Mouse (Mus musculus) adrenal gland, adult 18-20 months (tissue): ENCODE data around the gene Hoxa9. TPM values are rescaled to one million over a fixed set of nuclear protein-coding genes. Genes with fewer than 3 reads are reported as not detected.
A peak's percentile ranks its signal among the peaks of the same experiment; 100 is the strongest.

Experiments used
- DNase-seq, 2 experiments: peaks; one replicate each; pipeline ENCODE4 v3.0.0; 2021 to 2022; ENCODE audit warnings: low spot score in 2 of 2
- total RNA-seq, 2 experiments: library from RNA; stranded (reverse); gene quantifications; 1 replicate in 1 of 2; 2 replicates in 1 of 2; pipeline ENCODE4 v1.2.3; 2021

Gene Hoxa9
- total RNA-seq, 2 experiments from 2014 or later: 0.19 to 0.30 TPM

DNA sequence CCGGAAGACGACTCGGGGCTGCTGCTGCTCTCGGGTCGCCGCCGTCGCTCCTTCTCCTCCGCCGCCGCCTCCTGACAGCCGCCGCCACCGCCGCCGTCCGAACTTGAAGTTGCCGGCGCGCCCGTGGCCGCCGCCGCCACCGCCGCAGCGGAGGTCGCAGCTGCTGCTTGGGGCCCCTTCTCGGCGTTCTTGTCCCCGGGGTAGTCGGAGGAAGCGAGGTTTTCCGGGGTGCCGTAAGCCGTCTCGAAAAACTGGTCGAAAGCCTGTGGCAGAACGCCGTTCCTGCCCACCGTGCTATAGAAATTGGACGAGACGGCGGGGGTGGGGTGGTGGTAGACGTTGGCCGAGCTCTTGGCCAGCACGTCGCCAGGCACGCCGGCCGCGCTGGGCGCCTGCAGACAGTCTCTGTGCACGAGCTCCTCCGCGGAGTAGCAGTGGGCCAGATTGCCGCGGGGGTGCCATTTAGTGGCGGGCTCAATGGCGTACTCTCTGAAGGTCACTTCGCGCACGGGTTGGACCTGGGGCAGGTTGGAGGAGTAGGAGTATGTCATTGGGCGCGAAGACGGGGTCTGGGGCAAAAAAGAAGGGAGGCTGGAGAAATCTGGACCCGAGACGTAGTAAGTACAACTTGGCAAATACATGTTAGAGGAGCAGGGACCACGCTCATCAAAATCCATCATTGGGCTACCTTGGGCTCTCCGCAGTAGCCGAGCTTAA, 14.3 kb upstream of the Hoxa9 start:
- peak in 1 of 2 experiments; percentile 21 for DNase-seq

DNA sequence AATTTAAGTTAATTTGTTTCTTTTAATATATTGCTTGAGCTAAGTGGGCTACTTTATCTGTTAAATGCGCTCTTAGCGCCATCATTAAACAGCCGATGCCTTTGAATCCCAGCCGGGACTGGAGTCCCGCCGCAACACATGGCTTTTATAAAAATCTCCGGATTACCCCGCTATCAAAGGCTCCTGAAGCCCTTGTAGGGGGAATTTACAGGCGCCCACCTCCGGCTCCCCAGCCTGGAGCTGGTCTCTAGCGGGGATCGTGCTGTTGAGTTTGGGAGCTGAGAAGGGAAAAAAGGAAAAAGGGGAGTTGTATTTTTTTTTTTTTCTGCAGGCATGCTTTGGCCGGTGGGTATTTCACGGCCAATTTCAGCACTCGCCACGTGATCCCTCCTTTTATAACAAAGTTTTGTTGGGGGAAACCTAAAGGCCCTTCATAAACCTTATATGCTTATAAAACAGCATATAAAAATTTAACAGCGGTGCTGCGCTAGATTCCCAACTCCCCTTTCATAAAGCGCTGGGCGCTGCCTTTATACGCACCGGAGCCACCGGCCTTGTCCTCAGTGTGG, 13.7 kb upstream of the Hoxa9 start:
- peak in 1 of 2 experiments; percentile 14 for DNase-seq

DNA sequence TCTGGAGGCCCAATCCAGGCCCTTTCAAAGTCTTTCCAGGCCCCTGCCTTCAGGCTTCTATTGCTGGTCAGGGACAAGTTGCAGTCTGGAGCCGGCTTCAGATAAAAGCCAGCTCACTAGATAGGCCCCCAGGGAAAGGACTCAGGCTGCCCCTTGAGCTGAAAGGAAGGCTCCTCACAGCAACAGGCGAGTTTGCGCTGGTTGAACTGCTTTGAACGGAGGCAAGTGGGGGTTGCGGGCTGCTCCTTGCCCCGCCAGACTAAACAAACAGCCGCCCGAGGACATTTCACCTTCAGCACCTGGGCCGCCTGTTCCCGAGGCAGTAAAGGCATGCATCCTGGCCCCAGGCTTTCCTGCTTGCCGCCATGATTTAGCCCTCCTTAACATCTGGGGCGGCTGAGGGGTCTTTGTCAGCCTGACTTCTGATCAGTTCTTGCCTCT, 12.8 kb upstream of the Hoxa9 start:
- peak in 1 of 2 experiments; percentile 18 for DNase-seq

- peak in 1 of 2 experiments; percentile 15 for DNase-seq
Measured at GRCm38 (mm10) chr6:52242801-52243332, 12.0 kb upstream of the Hoxa9 start.

DNA sequence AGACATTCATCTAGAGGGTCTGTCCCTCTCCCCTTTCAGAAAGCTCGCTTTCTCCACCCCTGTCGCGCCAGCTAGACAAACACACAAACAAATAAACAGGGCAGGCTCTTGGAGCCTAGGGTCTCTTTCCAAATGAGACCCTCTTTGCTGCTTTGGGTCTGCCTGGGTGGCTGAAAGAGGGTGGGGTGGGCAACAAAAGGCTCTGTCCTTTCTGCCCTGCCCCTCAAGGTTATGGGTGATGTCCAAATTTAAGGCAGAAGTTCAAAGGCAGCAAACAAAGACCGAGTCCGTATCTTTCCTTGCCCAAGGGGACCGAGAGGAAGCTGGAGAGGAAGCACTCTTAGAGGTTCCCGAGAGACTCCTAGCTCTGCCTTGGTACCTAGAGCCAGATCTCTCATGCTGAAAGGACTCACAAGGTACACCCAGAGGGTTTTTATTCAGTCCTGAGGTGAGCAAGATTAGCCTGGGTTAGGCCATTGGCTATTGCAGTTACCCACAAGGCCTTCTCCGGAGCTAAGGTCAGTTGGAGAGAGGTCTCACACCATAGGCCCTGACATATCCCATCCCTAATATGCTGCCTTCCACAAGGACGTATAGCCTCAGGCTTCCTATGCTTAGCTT, 10.2 kb upstream of the Hoxa9 start:
- peak in 1 of 2 experiments; percentile 11 for DNase-seq

DNA sequence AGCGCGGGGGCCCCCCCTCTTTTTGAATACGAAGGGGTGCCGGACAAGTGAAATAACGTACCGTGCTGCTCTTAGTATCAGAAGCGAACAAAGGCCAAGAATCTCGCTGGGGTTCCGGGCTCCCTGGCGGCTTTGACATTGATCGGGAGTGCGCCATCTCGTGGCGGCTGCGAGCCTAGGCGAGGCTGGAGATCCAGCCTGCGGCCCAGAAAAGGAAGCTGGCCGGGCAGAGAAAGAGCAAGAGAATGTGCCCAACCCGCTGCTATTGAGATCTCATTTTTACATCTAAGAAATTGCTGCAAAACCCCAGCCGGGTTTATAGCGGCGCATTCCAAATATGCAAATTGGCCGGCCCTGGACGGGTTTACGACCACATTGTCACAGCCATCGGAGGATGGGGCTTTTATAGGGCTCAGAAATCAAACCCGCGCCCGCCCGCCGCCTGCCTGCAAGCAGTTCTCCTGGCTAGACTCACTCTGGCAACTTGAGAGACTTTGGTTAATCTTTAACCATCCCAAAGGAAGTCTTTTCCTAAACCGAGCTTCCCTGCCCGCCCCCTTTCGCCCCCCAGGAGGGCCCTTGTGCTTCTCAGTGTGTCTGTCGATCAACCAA, 9.6 kb upstream of the Hoxa9 start, which contains the start of gene Hoxa10:
Gene Hoxa10 (minus strand): TSS at position 466 of the 612 bp plus-strand sequence.
- DNase-seq: peak; percentile 71 to 78

GRCm38 (mm10) chr6:52239625-52240388, 8.9 kb upstream of the Hoxa9 start:
- peak in 1 of 2 experiments; percentile 15 for DNase-seq

DNA sequence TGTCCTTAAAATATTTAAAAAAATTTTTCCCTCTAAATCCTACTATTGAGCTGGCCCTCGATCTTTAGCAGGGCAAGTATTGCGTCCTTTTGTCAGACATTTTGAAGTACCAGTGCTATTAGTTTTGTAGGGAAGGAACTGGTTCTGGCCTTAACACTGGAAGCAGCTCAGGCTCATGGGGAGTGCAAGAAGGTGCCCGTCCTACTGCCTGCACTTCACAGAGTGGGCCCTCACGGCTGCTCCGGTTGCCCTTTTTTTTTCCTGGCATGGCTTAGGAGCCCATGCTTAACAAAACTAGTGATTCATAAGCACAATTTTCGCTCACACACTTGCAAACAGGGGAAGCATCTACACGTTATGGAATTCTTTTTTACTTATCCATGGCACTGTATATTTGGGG, 8.1 kb upstream of the Hoxa9 start:
- DNase-seq: no peak

- peak in 1 of 2 experiments; percentile 10 for DNase-seq
Measured at GRCm38 (mm10) chr6:52238155-52238545, 7.3 kb upstream of the Hoxa9 start.

DNA sequence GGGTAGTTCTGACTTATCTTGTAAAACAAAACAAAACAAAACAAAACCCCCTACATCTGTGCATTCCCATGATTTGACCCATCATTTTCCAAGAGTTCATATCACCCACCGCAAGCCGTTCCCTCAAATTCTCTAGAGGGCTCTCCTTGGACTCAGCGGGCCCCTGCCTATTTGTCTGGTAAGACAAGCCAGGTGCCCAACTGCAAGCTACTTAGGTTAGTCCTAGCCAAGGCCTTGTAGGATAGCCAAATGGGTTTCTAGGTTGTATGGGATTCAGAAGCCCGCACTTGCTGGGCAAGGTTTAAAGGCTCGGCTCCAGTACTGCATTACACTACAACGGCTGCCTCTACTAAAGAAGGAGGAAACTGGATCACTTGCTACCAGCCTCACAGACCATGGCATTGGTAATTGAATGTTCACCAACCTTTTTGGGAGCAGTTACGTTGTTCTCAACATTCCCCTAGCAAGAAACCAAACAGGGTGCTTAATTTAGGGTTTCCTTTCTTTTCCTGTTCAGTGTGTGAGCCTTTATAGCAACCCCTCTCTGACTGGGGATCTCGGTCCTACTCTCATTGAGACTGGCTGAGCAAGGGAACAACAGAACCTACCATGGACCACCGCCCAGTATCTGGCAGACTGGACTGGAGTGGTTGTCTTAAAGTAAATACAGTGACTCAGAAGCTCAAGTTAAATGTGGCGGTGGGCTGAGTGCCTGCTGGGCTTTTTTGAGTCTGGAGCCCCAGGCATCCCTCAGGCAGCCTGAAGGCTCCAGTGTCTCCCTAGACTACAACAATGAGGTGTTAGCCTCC, 6.7 kb upstream of the Hoxa9 start:
- peak in 1 of 2 experiments; percentile 10 for DNase-seq

DNA sequence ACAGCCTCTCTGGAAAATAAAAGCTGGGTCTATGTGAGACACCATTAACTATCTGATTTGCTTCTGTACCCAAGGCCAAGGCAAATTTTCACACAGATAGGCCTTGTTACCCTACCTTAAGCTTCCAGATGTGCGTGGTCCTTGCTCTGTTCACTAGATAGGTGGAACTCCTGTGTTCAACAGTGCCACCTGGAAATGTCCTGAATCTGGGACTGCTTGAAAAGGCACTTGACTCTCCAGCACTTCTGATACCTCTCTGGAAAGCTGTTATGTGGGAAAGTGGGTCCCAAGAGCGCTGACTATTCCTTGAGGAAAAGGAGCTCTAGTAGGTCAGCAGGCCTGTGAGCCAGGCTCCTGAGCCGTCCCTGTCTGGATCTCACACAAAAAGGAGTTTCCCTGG, 5.9 kb upstream of the Hoxa9 start:
- no peak for DNase-seq

DNA sequence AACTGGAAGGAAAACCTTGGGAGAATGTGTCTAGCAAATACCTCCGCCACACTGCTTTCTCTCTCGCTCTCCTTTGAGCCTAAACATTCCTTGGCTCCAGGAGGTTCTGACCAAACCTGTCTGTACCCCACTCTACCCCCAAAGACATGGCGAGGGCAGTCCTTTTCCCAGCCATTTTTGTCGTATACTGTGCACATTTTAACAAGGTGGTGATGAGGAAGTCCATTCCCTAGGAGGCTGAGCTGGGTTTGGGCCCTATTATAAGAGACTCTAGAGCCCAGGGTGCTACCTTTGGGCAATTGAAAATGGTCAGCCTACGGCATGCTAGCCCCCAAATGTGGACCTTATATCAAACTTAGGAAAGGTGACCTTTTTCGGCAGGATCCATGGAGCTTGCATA, 5.0 kb upstream of the Hoxa9 start:
- DNase-seq: no peak

- no peak for DNase-seq
Measured at GRCm38 (mm10) chr6:52235267-52235666, 4.4 kb upstream of the Hoxa9 start.

DNA sequence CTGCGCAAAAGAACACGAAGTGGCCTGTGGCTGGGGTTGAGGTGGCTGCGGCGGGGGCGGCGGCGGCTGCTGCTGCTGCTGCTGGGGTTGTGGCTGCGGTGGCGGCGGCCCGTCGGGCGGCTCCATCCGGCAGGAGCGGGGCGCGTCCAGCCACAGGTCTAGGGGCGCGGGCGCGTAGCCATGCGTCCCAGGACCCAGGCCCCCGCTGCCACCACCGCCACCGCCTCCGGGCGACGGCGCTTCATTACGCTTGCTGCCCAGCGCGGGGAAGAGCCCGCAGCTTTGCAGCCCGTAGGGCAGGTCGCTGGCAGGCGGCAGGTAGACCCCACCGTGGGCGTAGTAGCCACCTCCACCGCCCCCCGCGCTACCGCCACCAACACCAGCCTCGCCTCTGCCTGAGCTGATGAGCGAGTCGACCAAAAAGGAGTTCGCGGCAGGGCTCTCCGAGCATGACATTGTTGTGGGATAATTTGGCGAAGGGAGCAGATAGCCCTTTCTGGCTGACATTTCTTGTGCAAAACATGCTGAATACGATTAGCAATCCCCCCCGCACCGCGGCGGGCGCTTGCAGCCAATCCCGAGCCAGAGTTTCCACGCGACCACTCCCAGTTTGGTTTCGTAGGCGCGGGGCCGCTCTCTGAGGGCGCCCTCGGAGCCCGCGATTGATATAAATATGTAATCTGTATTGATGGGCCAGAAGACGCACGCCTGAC, 3.7 kb upstream of the Hoxa9 start:
- peak in 1 of 2 experiments; percentile 24 for DNase-seq

GRCm38 (mm10) chr6:52233546-52234427, 2.9 kb upstream of the Hoxa9 start:
- DNase-seq: peak in 1 of 2 experiments; percentile 27

- peak in 1 of 2 experiments; percentile 18 for DNase-seq
Measured at GRCm38 (mm10) chr6:52232984-52233545, 2.2 kb upstream of the Hoxa9 start.

GRCm38 (mm10) chr6:52232568-52232965, 1.7 kb upstream of the Hoxa9 start:
- DNase-seq: peak in 1 of 2 experiments; percentile 22
